Mouse (Mus musculus): ENCODE data around the gene Gkap1.
A peak's percentile ranks its signal among the peaks of the same experiment; 100 is the strongest.

The Gkap1 gene

GRCm38 (mm10) chr13:58261674-58262073 is 13.8 kb downstream of the Gkap1 start:
- no peak for DNase-seq

GRCm38 (mm10) chr13:58253268-58253667 is 22.2 kb downstream of the Gkap1 start:
- DNase-seq, result no peak

GRCm38 (mm10) chr13:58248957-58249356 is 26.5 kb downstream of the Gkap1 start:
- no peak for DNase-seq

GRCm38 (mm10) chr13:58236536-58236935 is 39.0 kb downstream of the Gkap1 start:
- DNase-seq, result no peak

GRCm38 (mm10) chr13:58232611-58233010 is 42.9 kb downstream of the Gkap1 start:
- peak; percentile 60 to 75 for DNase-seq

- no peak for DNase-seq
Observed at GRCm38 (mm10) chr13:58232070-58232469, 43.4 kb downstream of the Gkap1 start.

- DNase-seq, result no peak
Observed at GRCm38 (mm10) chr13:58228624-58229023, 46.9 kb downstream of the Gkap1 start.

- no peak for DNase-seq
Observed at GRCm38 (mm10) chr13:58225694-58226093, 49.8 kb downstream of the Gkap1 start.

GRCm38 (mm10) chr13:58220206-58220605 is 55.3 kb downstream of the Gkap1 start:
- DNase-seq, result no peak

GRCm38 (mm10) chr13:58217536-58217935 is 58.0 kb downstream of the Gkap1 start:
- no peak for DNase-seq

- no peak for DNase-seq
Observed at GRCm38 (mm10) chr13:58216395-58216794, 59.1 kb downstream of the Gkap1 start.

- DNase-seq, result peak; percentile 96
Observed at GRCm38 (mm10) chr13:58215592-58216341, 59.7 kb downstream of the Gkap1 start, which contains the start of gene Ubqln1. Gene Ubqln1 (minus strand): TSS chr13:58215653.

GRCm38 (mm10) chr13:58215253-58215591 is 60.3 kb downstream of the Gkap1 start:
- DNase-seq, result no peak

- DNase-seq, result peak in 1 of 2 experiments; percentile 56
Observed at GRCm38 (mm10) chr13:58214346-58215252, 60.9 kb downstream of the Gkap1 start.

- no peak for DNase-seq
Observed at GRCm38 (mm10) chr13:58213801-58214200, 61.7 kb downstream of the Gkap1 start.

GRCm38 (mm10) chr13:58212530-58212929 is 63.0 kb downstream of the Gkap1 start:
- no peak for DNase-seq

- peak; percentile 65 to 73 for DNase-seq
Observed at GRCm38 (mm10) chr13:58210441-58210840, 65.1 kb downstream of the Gkap1 start.

- no peak for DNase-seq
Observed at GRCm38 (mm10) chr13:58206084-58206483, 69.4 kb downstream of the Gkap1 start.

- no peak for DNase-seq
Observed at GRCm38 (mm10) chr13:58204986-58205385, 70.5 kb downstream of the Gkap1 start.

- no peak for DNase-seq
Observed at GRCm38 (mm10) chr13:58204202-58204601, 71.3 kb downstream of the Gkap1 start.

- DNase-seq, result peak; percentile 73 to 83
Observed at GRCm38 (mm10) chr13:58202903-58203302, 72.6 kb downstream of the Gkap1 start.

GRCm38 (mm10) chr13:58201908-58202307 is 73.6 kb downstream of the Gkap1 start:
- DNase-seq, result no peak

- DNase-seq, result no peak
Observed at GRCm38 (mm10) chr13:58201343-58201742, 74.2 kb downstream of the Gkap1 start.

Measured in cerebellum, postnatal 25 days (tissue).